Mouse (Mus musculus) C2C12 (cell line): Measurements from ENCODE around the gene Nsun5. TPM values are rescaled to one million over a fixed set of nuclear protein-coding genes. Genes with fewer than 3 reads are reported as not detected.
"Not testable (repeated sequence)": the region's sequence is repeated elsewhere in the genome, so short reads cannot be mapped to it uniquely, and the experiment has no call there.

Source experiments
- H3K27me3 ChIP-seq: one replicate; pipeline ENCODE4 v1.6.1; 2011; ENCODE audit not compliant: control insufficient read depth, insufficient read depth, insufficient read length
- H3K36me3 ChIP-seq: one replicate; pipeline ENCODE4 v1.6.1; 2011; ENCODE audit not compliant: control insufficient read depth, insufficient read depth
- H3K4me3 ChIP-seq: one replicate; pipeline ENCODE4 v1.5.1; 2011; ENCODE audit warnings: mild to moderate bottlenecking, control low read depth; ENCODE audit not compliant: poor library complexity, insufficient read depth, severe bottlenecking
- H3K79me2 ChIP-seq: one replicate; pipeline ENCODE4 v1.6.1; 2011; ENCODE audit not compliant: control insufficient read depth, insufficient read depth
- H3K79me3 ChIP-seq: one replicate; pipeline ENCODE4 v1.6.1; 2011; ENCODE audit warnings: low read depth, control low read depth
- H3ac ChIP-seq: one replicate; pipeline ENCODE3; 2011; ENCODE audit warnings: low read depth; ENCODE audit not compliant: control insufficient read depth, insufficient read length
- CEBPB ChIP-seq: IDR thresholded peaks from one replicate; pipeline ENCODE4 v1.6.1; 2011; ENCODE audit warnings: low read depth, mild to moderate bottlenecking, control low read depth, moderate library complexity
- CTCF ChIP-seq: IDR thresholded peaks from one replicate; pipeline ENCODE4 v1.5.1; 2011; ENCODE audit not compliant: control insufficient read depth, insufficient read depth, insufficient read length
- FOSL1 ChIP-seq: IDR thresholded peaks from one replicate; pipeline ENCODE4 v1.8.0; 2011; ENCODE audit warnings: mild to moderate bottlenecking, low read length; ENCODE audit not compliant: poor library complexity, insufficient read depth, severe bottlenecking
- MAX ChIP-seq: IDR thresholded peaks from one replicate; pipeline ENCODE4 v1.6.1; 2011; ENCODE audit warnings: mild to moderate bottlenecking, control low read depth
- MYOD1 ChIP-seq: IDR thresholded peaks from one replicate; pipeline ENCODE4 v1.6.1; 2011; ENCODE audit warnings: low read depth; ENCODE audit not compliant: control insufficient read depth, insufficient read length
- MYOG ChIP-seq: IDR thresholded peaks from one replicate; pipeline ENCODE4 v1.6.1; 2011; ENCODE audit not compliant: control insufficient read depth, insufficient read length; ENCODE audit errors: extremely low read depth
- USF1 ChIP-seq: IDR thresholded peaks from one replicate; pipeline ENCODE4 v1.6.1; 2011; ENCODE audit warnings: low read depth, mild to moderate bottlenecking, control low read depth, moderate library complexity
- polyA plus RNA-seq: library from polyadenylated mRNA; unstranded; fragments of >200 nt; fragmentation: generic; extraction: Trizol; gene quantifications from one replicate; pipeline ENCODE4 v1.2.1, GENCODE M21; 2012; ENCODE audit warnings: missing spikeins

The Nsun5 gene
- polyA plus RNA-seq, 1 experiment: 33.0 TPM

- no peaks in the 10 kb centered on the region for H3K36me3 ChIP-seq
- H3ac ChIP-seq: no peak overlapping the region
- H3K27me3 ChIP-seq: peaks cover 31% of the 10 kb centered on the region
- no peaks in the 10 kb centered on the region for H3K79me2 ChIP-seq
- TF ChIP-seq CEBPB (no peak), CTCF (no peak), MYOG (no peak), MAX (no peak), FOSL1 (no peak), USF1 (no peak), MYOD1 (no peak)
- no peaks in the 10 kb centered on the region for H3K79me3 ChIP-seq
- H3K4me3 ChIP-seq: no peak overlapping the region
These were observed 6.2 kb upstream of the Nsun5 start for GRCm38 (mm10) chr5:135363540-135363939.

- H3K4me3 ChIP-seq: no peak overlapping the region
- H3K79me2 ChIP-seq: peaks cover 25% of the 10 kb centered on the region
- TF ChIP-seq MAX (no peak), MYOD1 (no peak), CTCF (no peak), MYOG (no peak), CEBPB (no peak), FOSL1 (no peak), USF1 (no peak)
- H3ac ChIP-seq: no peak overlapping the region
- peaks cover 24% of the 10 kb centered on the region for H3K27me3 ChIP-seq
- H3K79me3 ChIP-seq: peaks cover 14% of the 10 kb centered on the region
- peaks cover 15% of the 10 kb centered on the region for H3K36me3 ChIP-seq
These were observed 1.9 kb upstream of the Nsun5 start for GRCm38 (mm10) chr5:135367841-135368240.

GRCm38 (mm10) chr5:135368312-135368711 is 1.4 kb upstream of the Nsun5 start:
- peaks cover 25% of the 10 kb centered on the region for H3K79me2 ChIP-seq
- no peak for TF ChIP-seq CEBPB
- TF ChIP-seq CTCF: no peak
- TF ChIP-seq MYOD1: no peak
- TF ChIP-seq USF1: no peak
- no peak for TF ChIP-seq MAX
- no peak for TF ChIP-seq FOSL1
- no peak for TF ChIP-seq MYOG

GRCm38 (mm10) chr5:135369196-135369595 is 557 bp upstream of the Nsun5 start:
- Histone ChIP-seq H3K79me3 (peaks cover 15% of the 10 kb centered on the region), H3K36me3 (peaks cover 27% of the 10 kb centered on the region), H3K79me2 (peaks cover 25% of the 10 kb centered on the region), H3K27me3 (peaks cover 19% of the 10 kb centered on the region), H3K4me3 (peak overlapping the region; percentile 83)
- not testable (repeated sequence) for H3ac ChIP-seq

More at GRCm38 (mm10) chr5:135368312-135368711, 1.4 kb upstream of the Nsun5 start:
- H3K79me3 ChIP-seq: peaks cover 14% of the 10 kb centered on the region
- peaks cover 18% of the 10 kb centered on the region for H3K36me3 ChIP-seq
- H3K4me3 ChIP-seq: no peak overlapping the region
- no peak overlapping the region for H3ac ChIP-seq
- H3K27me3 ChIP-seq: peaks cover 24% of the 10 kb centered on the region

- TF ChIP-seq CEBPB: no peak
- TF ChIP-seq MYOD1: no peak
- TF ChIP-seq FOSL1: no peak
- Histone ChIP-seq H3K36me3 (peaks cover 47% of the 10 kb centered on the region), H3K4me3 (no peak overlapping the region), H3K79me3 (peaks cover 15% of the 10 kb centered on the region), H3K79me2 (peaks cover 25% of the 10 kb centered on the region), H3K27me3 (peaks cover 2% of the 10 kb centered on the region), H3ac (no peak overlapping the region)
These were observed 1.4 kb downstream of the Nsun5 start for GRCm38 (mm10) chr5:135371195-135371594.

GRCm38 (mm10) chr5:135373601-135374000 is 3.8 kb downstream of the Nsun5 start:
- no peak overlapping the region for H3ac ChIP-seq
- peaks cover 60% of the 10 kb centered on the region for H3K36me3 ChIP-seq
- TF ChIP-seq MYOD1 (no peak), USF1 (no peak), CEBPB (no peak), CTCF (no peak), FOSL1 (no peak), MAX (no peak), MYOG (no peak)
- no peak overlapping the region for H3K4me3 ChIP-seq
- H3K79me3 ChIP-seq: peaks cover 15% of the 10 kb centered on the region
- H3K79me2 ChIP-seq: peaks cover 25% of the 10 kb centered on the region
- H3K27me3 ChIP-seq: no peaks in the 10 kb centered on the region
